Mouse (Mus musculus) embryonic facial prominence, embryonic 14.5 days (tissue): ENCODE data around the gene Nr5a2. TPM values are rescaled to one million over a fixed set of nuclear protein-coding genes. Genes with fewer than 3 reads are reported as not detected.

Experiments used
- ATAC-seq: fragments of 200-750 bp; cut with Nextera tagmentation; 2 replicates; pipeline ENCODE4 v1.8.0; 2017; ENCODE audit warnings: low read depth, moderate number of reproducible peaks, moderate TSS enrichment
- DNase-seq: peaks from one replicate; pipeline ENCODE4 v3.0.0-alpha.2; 2015; ENCODE audit warnings: low spot score
- H3K27ac ChIP-seq: fragments of 300-500 bp; sonication (generic); replicated peaks from 2 replicates; pipeline ENCODE4 v1.5.1; 2014; ENCODE audit warnings: low read depth, mild to moderate bottlenecking, low read length, moderate library complexity
- H3K27me3 ChIP-seq: fragments of 300-500 bp; sonication (generic); replicated peaks from 2 replicates; pipeline ENCODE4 v1.6.1; 2014; ENCODE audit warnings: low read length; ENCODE audit not compliant: control insufficient read depth, insufficient read depth
- H3K36me3 ChIP-seq: fragments of 300-500 bp; sonication (generic); 2 replicates; pipeline ENCODE4 v1.6.1; 2014; ENCODE audit warnings: low read length, mixed read lengths; ENCODE audit not compliant: control insufficient read depth, insufficient read depth
- H3K4me1 ChIP-seq: fragments of 300-500 bp; sonication (generic); 2 replicates; pipeline ENCODE4 v1.6.1; 2014; ENCODE audit warnings: antibody characterized with exemption, low read length; ENCODE audit not compliant: control insufficient read depth, insufficient read depth
- H3K4me2 ChIP-seq: fragments of 300-500 bp; sonication (generic); 2 replicates; pipeline ENCODE4 v1.6.1; 2014; ENCODE audit warnings: low read depth, mild to moderate bottlenecking, low read length, moderate library complexity, mixed read lengths
- H3K4me3 ChIP-seq: fragments of 300-500 bp; sonication (generic); 2 replicates; pipeline ENCODE4 v1.5.1; 2014; ENCODE audit warnings: low read depth, mild to moderate bottlenecking, low read length
- H3K9ac ChIP-seq: fragments of 300-500 bp; sonication (generic); 2 replicates; pipeline ENCODE4 v1.6.1; 2014; ENCODE audit warnings: low read depth, mild to moderate bottlenecking, low read length, moderate library complexity, mixed read lengths
- H3K9me3 ChIP-seq: fragments of 300-500 bp; sonication (generic); 2 replicates; pipeline ENCODE4 v1.6.1; 2016; ENCODE audit warnings: low read length; ENCODE audit not compliant: control insufficient read depth
- WGBS: fragments of 180-500 bp; shearing (Covaris S2); extraction: QIAGEN DNeasy Blood & Tissue Kit; methylation state at CpG from one replicate; pipeline ENCODE4 v1.1.7; 2014; 5-methylcytosine and 5-hydroxymethylcytosine counted together
- polyA plus RNA-seq: library from polyadenylated mRNA; unstranded; fragments of >200 nt; fragmentation: Nextera tagmentation; extraction: Ambion mirVana; gene quantifications from 2 replicates; pipeline ENCODE4 v1.2.1, GENCODE M21; 2014

The Nr5a2 gene
- polyA plus RNA-seq: 1.1 and 1.3 TPM in 2 replicates

DNA sequence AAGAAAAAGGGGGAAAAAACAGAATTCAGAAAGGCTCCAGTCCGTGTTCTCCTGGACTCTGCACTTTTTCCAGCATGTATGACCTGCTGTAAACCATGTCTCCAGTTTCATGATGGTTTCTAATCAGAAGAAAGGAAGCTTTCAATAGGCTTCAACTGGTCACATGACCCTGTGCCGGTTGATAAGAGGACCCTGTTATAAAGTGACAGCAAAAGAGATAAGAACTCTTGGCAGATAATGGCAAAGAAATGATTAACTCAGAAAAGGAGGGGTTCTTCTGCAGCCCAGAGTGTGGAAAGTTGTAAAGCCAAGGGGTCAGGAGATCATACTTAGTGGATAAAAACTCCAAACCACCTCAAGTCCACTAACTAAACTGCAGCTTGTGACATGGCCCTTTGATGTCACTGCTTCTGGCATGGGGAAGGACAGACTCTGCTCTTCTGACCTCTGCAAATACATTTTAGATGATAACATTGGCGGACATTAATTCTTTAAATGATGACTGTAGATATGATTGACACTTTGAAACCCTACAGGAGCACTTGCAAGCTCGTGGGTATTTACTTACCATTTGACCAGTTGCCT, at the start of gene Nr5a2:
Nr5a2 (minus strand) TSS at position 21 of the 585 bp plus-strand sequence.
- ATAC-seq (no peak), DNase-seq (no peak)
- Histone ChIP-seq H3K4me1 (peaks cover 9% of the 10 kb centered on the region), H3K4me3 (no peak within 1 kb of the TSS), H3K36me3 (no peaks in the 10 kb centered on the region), H3K4me2 (no peak within 1 kb of the TSS), H3K9ac (no peak within 1 kb of the TSS), H3K27me3 (peaks cover 24% of the 10 kb centered on the region), H3K27ac (no peak within 1 kb of the TSS), H3K9me3 (no peaks in the 10 kb centered on the region)
- WGBS: 63% methylated on average over 4 of the region's 4 CpGs

DNA sequence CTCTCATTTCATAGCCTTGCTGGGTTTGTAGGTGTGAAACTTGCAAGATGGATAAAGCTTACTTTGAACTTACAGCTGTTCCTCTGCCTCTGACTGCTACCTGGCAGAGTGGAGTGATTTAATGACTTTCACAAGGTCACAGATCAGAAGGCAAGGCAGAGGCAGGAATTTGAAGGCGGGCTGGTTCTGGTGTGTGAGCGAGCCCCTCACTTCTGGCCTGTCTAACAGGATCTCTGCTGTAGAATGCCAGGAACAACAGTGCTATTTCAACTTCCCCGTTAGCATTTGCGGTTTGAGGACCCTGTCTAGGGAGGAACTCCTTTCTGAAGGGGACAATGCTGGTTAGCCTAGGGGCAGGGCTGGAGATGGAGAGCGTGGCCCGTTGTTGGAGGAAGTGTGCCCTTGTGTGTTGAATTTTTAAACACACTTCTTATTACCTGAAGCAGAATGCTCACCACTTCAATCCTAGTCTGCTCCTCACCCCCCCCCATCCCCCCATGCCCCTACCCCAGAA, 48.5 kb upstream of the Nr5a2 start:
- H3K4me2 ChIP-seq: no peak overlapping the region
- no peaks in the 10 kb centered on the region for H3K4me1 ChIP-seq
- H3K4me3 ChIP-seq: no peak overlapping the region
- H3K36me3 ChIP-seq: no peaks in the 10 kb centered on the region
- no peak for DNase-seq
- 59% methylated on average over 6 of the region's 6 CpGs for WGBS
- H3K27me3 ChIP-seq: no peaks in the 10 kb centered on the region
- no peaks in the 10 kb centered on the region for H3K9me3 ChIP-seq
- no peak overlapping the region for H3K27ac ChIP-seq
- no peak overlapping the region for H3K9ac ChIP-seq
- ATAC-seq: no peak

DNA sequence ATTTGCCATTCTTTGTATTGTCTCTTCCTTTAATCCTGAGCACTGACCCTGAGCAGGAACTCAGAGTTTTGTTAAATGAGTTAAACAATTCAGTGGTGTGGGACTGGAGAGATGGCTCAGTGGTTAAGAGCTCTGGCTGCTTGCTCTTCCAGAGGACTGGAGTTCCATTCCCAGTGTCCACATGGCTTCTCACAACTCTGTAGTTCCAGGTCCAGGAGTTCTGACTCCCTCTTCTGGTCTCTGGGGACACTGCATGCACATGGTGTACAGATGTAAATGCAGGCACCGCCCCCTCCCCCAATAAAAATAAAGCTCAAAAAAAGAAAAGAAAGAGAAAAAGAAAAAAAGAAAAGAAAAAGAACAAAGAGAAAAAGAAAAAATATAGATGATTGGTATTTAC, 43.6 kb upstream of the Nr5a2 start:
- H3K9me3 ChIP-seq: peaks cover 8% of the 10 kb centered on the region; the same call in 1 of the 2 replicates
- ATAC-seq (no peak), DNase-seq (no peak)
- no peak overlapping the region for H3K4me3 ChIP-seq
- H3K9ac ChIP-seq: no peak overlapping the region
- no peak overlapping the region for H3K27ac ChIP-seq
- no peaks in the 10 kb centered on the region for H3K36me3 ChIP-seq
- H3K27me3 ChIP-seq: no peaks in the 10 kb centered on the region
- H3K4me1 ChIP-seq: no peaks in the 10 kb centered on the region
- no peak overlapping the region for H3K4me2 ChIP-seq
- whole genome bisulfite sequencing: 95% methylated on average over 1 of the region's 1 CpGs

DNA sequence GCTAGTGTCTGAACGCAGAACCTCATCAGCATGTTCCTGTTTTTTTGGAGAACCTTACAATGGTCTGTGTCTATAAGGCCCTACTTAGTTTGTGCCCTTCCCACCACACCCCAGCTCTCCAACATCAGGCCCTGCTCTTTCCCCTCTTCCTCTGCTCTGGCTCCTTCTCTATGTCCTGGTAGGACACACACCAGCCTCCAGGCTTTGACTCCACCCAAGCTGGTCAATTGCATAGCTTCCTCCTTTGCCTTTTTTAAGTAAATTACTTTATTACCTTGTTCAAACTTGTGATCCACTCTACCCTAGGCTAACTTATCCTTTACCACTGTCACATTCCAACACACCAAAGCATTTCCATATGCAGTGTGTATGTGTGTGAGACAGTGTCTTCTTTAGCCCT, 42.9 kb upstream of the Nr5a2 start:
- DNase-seq (no peak), ATAC-seq (no peak)
- no peaks in the 10 kb centered on the region for H3K27me3 ChIP-seq
- no peak overlapping the region for H3K4me3 ChIP-seq
- WGBS: 100% methylated on average over 1 of the region's 1 CpGs
- H3K27ac ChIP-seq: no peak overlapping the region
- H3K4me1 ChIP-seq: no peaks in the 10 kb centered on the region
- H3K4me2 ChIP-seq: no peak overlapping the region
- H3K36me3 ChIP-seq: no peaks in the 10 kb centered on the region
- H3K9me3 ChIP-seq: peaks cover 8% of the 10 kb centered on the region; the same call in 1 of the 2 replicates
- no peak overlapping the region for H3K9ac ChIP-seq

DNA sequence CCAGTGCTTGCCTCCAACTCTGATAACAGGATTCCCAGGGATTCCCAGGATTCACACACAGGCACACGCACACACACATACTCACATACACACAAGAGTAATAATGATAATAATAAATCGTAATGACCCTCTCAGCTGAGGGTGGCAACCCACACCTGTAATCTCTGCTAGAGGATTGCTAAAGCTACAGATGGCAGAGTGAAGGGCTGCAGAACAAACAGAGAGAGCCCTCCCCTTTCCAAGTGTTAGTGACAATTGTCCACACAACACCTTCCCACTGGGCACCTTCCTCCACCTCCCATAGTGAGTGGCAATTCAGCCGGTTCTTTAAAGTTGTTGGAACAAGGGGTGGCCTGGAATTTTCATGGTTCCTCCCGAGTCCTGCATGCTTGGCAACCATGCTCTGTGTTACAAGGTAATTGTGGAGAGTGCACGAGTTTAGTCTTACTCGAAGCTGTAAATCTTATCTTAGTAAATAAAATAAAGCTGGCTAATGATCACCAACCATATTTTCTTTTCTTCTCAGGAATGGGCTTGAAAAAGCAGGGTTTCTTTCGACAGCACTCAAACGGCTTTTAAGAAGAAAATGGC, 31.6 kb upstream of the Nr5a2 start:
- Histone ChIP-seq H3K4me2 (no peak overlapping the region), H3K9ac (no peak overlapping the region), H3K36me3 (no peaks in the 10 kb centered on the region), H3K27me3 (no peaks in the 10 kb centered on the region), H3K4me1 (no peaks in the 10 kb centered on the region), H3K4me3 (no peak overlapping the region), H3K9me3 (no peaks in the 10 kb centered on the region), H3K27ac (no peak overlapping the region)
- DNase-seq: no peak
- ATAC-seq: no peak
- 74% methylated on average over 8 of the region's 8 CpGs for WGBS

DNA sequence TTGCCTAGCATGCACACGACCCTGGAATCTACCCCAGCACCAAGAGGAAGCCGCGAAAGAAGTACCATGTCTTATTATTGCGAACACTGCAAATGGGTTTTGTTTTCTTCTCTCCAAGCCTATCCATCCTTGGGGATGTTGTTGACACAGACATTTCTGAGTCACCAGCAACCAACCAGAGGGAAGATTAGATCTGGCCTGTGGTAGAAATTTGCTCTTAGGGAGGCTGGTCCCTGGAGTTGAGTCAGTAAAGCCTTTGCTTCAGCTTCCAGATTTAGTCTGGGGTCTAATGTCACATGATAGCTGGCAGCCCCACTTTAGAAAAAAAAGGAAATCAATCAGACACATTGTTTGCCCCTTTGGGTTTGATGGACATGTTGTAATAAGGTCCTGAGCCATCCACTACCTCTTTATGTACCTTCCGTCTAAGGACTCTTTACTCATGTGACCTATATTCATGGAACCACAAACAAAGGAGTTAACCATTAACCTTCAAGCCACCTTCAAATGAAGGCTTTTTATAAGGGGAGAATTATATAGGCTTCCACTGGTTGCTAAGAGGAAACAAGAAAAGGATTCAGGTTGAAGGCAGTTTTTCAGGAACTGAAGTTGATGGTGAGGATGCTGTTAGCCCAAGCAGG, 20.1 kb upstream of the Nr5a2 start:
- WGBS: 78% methylated on average over 5 of the region's 5 CpGs
- H3K9ac ChIP-seq: no peak overlapping the region
- H3K27me3 ChIP-seq: no peaks in the 10 kb centered on the region
- no peak overlapping the region for H3K4me2 ChIP-seq
- DNase-seq (no peak), ATAC-seq (no peak)
- no peak overlapping the region for H3K4me3 ChIP-seq
- H3K36me3 ChIP-seq: no peaks in the 10 kb centered on the region
- no peak overlapping the region for H3K27ac ChIP-seq
- no peaks in the 10 kb centered on the region for H3K9me3 ChIP-seq
- H3K4me1 ChIP-seq: no peaks in the 10 kb centered on the region

DNA sequence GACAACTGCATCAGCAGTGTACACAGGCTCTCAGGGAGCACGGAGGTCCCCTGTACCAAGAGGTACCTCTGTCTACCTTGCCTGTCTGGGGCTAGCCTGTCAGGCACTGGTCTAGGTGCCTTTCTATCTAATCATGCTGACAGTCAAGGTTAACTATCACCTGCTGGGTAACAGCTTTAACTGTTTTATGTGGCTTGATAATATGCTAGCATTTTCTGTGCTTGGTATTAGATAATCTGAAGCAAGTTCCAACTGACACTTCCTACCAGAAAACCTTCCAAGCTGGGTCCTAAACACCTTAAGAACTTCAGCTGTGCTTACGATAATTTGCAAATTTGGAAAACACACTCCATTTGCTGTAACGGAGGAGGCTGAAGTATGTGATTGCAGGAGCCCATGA, 17.6 kb upstream of the Nr5a2 start:
- DNase-seq (no peak), ATAC-seq (no peak)
- H3K9ac ChIP-seq: no peak overlapping the region
- H3K36me3 ChIP-seq: no peaks in the 10 kb centered on the region
- H3K4me3 ChIP-seq: no peak overlapping the region
- H3K4me1 ChIP-seq: no peaks in the 10 kb centered on the region
- no peaks in the 10 kb centered on the region for H3K27me3 ChIP-seq
- H3K9me3 ChIP-seq: no peaks in the 10 kb centered on the region
- no peak overlapping the region for H3K27ac ChIP-seq
- WGBS: 82% methylated on average over 3 of the region's 3 CpGs
- H3K4me2 ChIP-seq: no peak overlapping the region

DNA sequence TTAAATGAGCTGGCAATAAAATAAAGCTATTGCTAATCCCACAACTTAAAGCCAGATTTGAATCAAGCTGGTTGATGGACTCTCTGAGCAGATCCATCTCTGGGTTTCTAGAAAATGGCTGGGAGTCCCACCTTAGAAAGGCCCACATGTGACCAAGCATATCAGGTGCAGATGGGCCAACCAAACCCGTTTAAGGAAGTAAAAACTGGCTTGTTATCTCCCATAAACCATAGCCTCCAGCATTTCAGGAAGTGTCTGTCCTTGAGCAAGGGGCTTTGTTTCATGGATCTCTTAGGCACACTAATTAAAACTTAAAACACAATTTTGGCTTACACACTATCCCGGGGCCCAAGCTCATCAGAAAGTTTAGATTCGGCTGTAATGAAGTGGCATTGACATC, 13.8 kb upstream of the Nr5a2 start:
- no peak for ATAC-seq
- Histone ChIP-seq H3K27me3 (no peaks in the 10 kb centered on the region), H3K4me3 (no peak overlapping the region), H3K9ac (no peak overlapping the region), H3K9me3 (no peaks in the 10 kb centered on the region), H3K36me3 (no peaks in the 10 kb centered on the region), H3K27ac (no peak overlapping the region), H3K4me1 (no peaks in the 10 kb centered on the region), H3K4me2 (no peak overlapping the region)
- WGBS: 65% methylated on average over 3 of the region's 3 CpGs
- DNase-seq: no peak
